Mouse (Mus musculus) stomach, postnatal 0 days (tissue): ENCODE measurements around the gene Tbc1d14. TPM values are rescaled to one million over a fixed set of nuclear protein-coding genes. Genes with fewer than 3 reads are reported as not detected.
A peak's percentile ranks its signal among the peaks of the same experiment; 100 is the strongest.

ENCODE experiments used
- ATAC-seq: fragments of 200-750 bp; cut with Nextera tagmentation; 2 replicates; pipeline ENCODE4 v1.8.0; 2017; ENCODE audit not compliant: low FRiP score, low TSS enrichment
- DNase-seq: peaks from one replicate; pipeline ENCODE4 v3.0.0-alpha.2; 2016; ENCODE audit warnings: low spot score
- H3K27ac ChIP-seq: fragments of 300-500 bp; sonication (generic); replicated peaks from 2 replicates; pipeline ENCODE4 v1.5.1; 2014; ENCODE audit warnings: mild to moderate bottlenecking, control low read depth
- H3K27me3 ChIP-seq: fragments of 300-500 bp; sonication (generic); 2 replicates; pipeline ENCODE4 v1.6.1; 2014; ENCODE audit warnings: low read length; ENCODE audit not compliant: control insufficient read depth, insufficient read depth
- H3K36me3 ChIP-seq: fragments of 300-500 bp; sonication (generic); 2 replicates; pipeline ENCODE4 v1.6.1; 2014; ENCODE audit warnings: low read length, mixed read lengths; ENCODE audit not compliant: control insufficient read depth, insufficient read depth
- H3K4me1 ChIP-seq: fragments of 300-500 bp; sonication (generic); replicated peaks from 2 replicates; pipeline ENCODE4 v1.6.1; 2014; ENCODE audit warnings: antibody characterized with exemption; ENCODE audit not compliant: control insufficient read depth, insufficient read depth
- H3K4me2 ChIP-seq: fragments of 300-500 bp; sonication (generic); replicated peaks from 2 replicates; pipeline ENCODE4 v1.6.1; 2014; ENCODE audit warnings: low read depth, mild to moderate bottlenecking, control low read depth, moderate library complexity
- H3K4me3 ChIP-seq: fragments of 300-500 bp; sonication (generic); 2 replicates; pipeline ENCODE4 v1.5.1; 2014; ENCODE audit warnings: low read depth, low read length, control low read depth
- H3K9ac ChIP-seq: fragments of 300-500 bp; sonication (generic); 2 replicates; pipeline ENCODE4 v1.6.1; 2014; ENCODE audit warnings: mild to moderate bottlenecking, low read length, control low read depth, mixed read lengths
- H3K9me3 ChIP-seq: fragments of 300-500 bp; sonication (generic); 2 replicates; pipeline ENCODE4 v1.6.1; 2016; ENCODE audit warnings: low read length; ENCODE audit not compliant: control insufficient read depth
- CTCF ChIP-seq: IDR thresholded peaks from 2 replicates; pipeline ENCODE4 v1.5.1; 2016; ENCODE audit warnings: antibody characterized with exemption, low read depth, mild to moderate bottlenecking, moderate library complexity
- EP300 ChIP-seq: optimal IDR thresholded peaks from 2 replicates; pipeline ENCODE3; 2016; ENCODE audit warnings: antibody characterized with exemption
- WGBS: fragments of 180-500 bp; shearing (Covaris S2); extraction: QIAGEN DNeasy Blood & Tissue Kit; methylation state at CpG from one replicate; pipeline ENCODE4 v1.1.7; 2014; 5-methylcytosine and 5-hydroxymethylcytosine counted together
- polyA plus RNA-seq: library from polyadenylated mRNA; unstranded; fragments of >200 nt; fragmentation: Nextera tagmentation; extraction: Ambion mirVana; gene quantifications from 2 replicates; pipeline ENCODE4 v1.2.1, GENCODE M21; 2015

Tbc1d14 gene
- polyA plus RNA-seq, 1 experiment from 2014 or later, result 22.1 TPM

- ATAC-seq (no peak), DNase-seq (no peak)
- 67% methylated on average over 6 of the region's 6 CpGs for WGBS
- H3K36me3 ChIP-seq, result no peaks in the 10 kb centered on the region
- H3K4me1 ChIP-seq, result no peaks in the 10 kb centered on the region
- no peaks in the 10 kb centered on the region for H3K27me3 ChIP-seq
- TF ChIP-seq EP300, result no peak
- TF ChIP-seq CTCF, result peak; percentile 63
- H3K4me2 ChIP-seq, result no peak overlapping the region
- no peak overlapping the region for H3K4me3 ChIP-seq
- H3K9me3 ChIP-seq, result no peaks in the 10 kb centered on the region
- no peak overlapping the region for H3K9ac ChIP-seq
- no peak overlapping the region for H3K27ac ChIP-seq
Measured at GRCm38 (mm10) chr5:36584299-36584698, 8.8 kb downstream of the Tbc1d14 start.

DNA sequence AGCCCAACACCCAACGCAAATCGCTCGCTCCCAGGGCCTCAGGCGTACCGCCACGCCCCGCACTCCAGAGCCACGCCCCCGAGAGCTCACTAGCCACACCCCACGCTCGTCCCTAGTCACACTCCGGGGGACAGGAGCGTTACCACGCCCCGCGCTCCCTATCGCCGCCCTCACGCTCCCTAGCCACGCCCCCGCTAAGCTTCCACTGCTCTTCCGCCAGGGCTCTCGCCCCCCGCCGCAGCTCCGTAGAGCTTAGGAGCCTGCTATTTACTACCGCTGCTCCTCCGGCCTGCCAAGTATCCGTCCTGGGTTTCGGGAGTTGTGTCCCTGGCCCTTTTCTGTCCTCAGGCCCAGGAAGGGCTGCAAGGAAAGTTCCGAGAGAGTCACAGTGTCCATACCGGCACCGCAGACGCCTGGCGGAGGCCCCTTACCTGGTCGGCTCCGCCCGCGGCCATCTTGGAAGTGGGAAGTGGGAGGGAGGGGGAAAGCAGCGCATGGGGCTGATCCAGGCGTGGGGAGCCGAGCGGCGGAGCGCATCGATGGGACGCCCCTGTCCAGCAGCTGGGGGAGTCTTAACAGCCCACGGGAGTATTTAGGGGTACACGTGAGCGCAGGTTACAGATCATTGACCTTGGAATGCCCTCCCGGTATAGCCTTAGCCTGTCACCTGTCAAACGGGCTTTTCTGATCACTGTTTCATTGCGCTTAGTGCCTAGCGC lies 11.0 kb downstream of the Tbc1d14 start:
- peak overlapping the region; percentile 63 for H3K4me3 ChIP-seq
- H3K27ac ChIP-seq, result peak overlapping the region; percentile 84
- H3K4me2 ChIP-seq, result peak overlapping the region; percentile 99
- H3K9me3 ChIP-seq, result no peaks in the 10 kb centered on the region
- TF ChIP-seq CTCF (peak; percentile 25), EP300 (no peak)
- WGBS, result 2% methylated on average over 44 of the region's 54 CpGs
- no peaks in the 10 kb centered on the region for H3K4me1 ChIP-seq
- H3K36me3 ChIP-seq, result no peaks in the 10 kb centered on the region
- H3K9ac ChIP-seq, result peak overlapping the region; percentile 69
- DNase-seq, result peak; percentile 100
- no peaks in the 10 kb centered on the region for H3K27me3 ChIP-seq
- peak; percentile 98 for ATAC-seq

DNA sequence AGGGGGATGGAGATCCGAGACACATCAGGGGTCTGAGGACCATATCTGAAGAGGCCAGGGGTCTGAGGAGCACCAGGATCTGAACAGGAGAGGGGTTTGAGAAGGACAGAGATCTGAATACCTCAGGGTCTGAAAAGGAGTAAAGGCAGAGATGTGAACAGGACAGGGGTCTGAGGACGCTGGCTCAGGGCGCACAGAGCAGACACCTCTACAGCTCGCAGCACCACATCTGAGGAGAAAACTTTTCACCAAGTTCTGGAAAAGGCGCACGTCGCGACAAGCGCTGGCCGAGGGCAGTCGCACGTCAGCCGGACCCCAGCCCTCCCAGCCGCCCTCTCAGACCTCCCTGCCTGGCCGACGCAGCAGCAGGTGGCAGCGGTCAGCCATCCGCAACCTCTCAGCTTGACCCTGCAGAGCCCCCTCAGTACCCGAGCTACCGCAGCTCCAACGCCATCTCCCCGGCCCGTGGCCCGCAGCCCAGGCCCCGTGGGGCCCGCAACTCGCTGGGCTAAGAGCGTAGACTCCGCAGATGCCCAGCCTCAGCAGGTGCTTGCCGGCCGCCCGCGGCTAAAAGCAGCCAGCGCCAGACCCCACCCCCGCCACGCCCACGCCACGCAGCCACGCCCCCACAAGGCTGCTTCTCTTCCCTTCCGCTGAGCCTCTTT lies 11.7 kb downstream of the Tbc1d14 start:
- Histone ChIP-seq H3K4me1 (no peaks in the 10 kb centered on the region), H3K4me2 (peak overlapping the region; percentile 99), H3K27me3 (no peaks in the 10 kb centered on the region), H3K9me3 (no peaks in the 10 kb centered on the region), H3K4me3 (peak overlapping the region; percentile 63), H3K27ac (peak overlapping the region; percentile 61; the same call in 1 of the 2 replicates), H3K36me3 (no peaks in the 10 kb centered on the region), H3K9ac (peak overlapping the region; percentile 71)
- ATAC-seq, result peak; percentile 1; the same call in 1 of the 2 replicates
- 2% methylated on average over 40 of the region's 40 CpGs for WGBS
- no peak for DNase-seq
- TF ChIP-seq EP300 (no peak), CTCF (no peak)

DNA sequence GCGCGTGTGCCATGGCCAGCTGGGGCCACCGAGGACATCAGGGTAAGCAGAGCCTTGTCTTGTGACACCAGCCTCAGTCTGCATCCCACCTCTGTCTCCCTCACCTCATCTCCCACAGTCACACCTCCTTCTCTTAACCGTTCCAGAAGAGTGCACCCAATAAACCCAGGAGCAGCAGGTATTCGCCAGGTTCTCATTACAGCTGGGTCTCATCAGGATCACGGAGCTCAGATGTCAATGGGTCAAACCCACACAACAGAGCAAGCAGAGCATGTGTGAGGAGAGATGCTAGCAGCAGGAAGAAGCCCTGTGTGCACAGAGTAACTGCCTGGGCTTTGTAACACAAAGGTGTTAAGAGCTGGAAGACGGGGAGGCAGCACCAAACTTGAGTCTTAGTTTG lies 13.1 kb downstream of the Tbc1d14 start:
- 85% methylated on average over 7 of the region's 7 CpGs for WGBS
- Histone ChIP-seq H3K4me1 (peaks cover 6% of the 10 kb centered on the region), H3K4me3 (no peak overlapping the region), H3K27ac (no peak overlapping the region), H3K9ac (no peak overlapping the region), H3K36me3 (no peaks in the 10 kb centered on the region), H3K4me2 (no peak overlapping the region), H3K9me3 (no peaks in the 10 kb centered on the region), H3K27me3 (no peaks in the 10 kb centered on the region)
- DNase-seq (no peak), ATAC-seq (no peak)
- no peak for TF ChIP-seq CTCF

GRCm38 (mm10) chr5:36578982-36579381 lies 14.1 kb downstream of the Tbc1d14 start:
- H3K27me3 ChIP-seq, result no peaks in the 10 kb centered on the region
- no peak overlapping the region for H3K9ac ChIP-seq
- no peak for DNase-seq
- peaks cover 12% of the 10 kb centered on the region for H3K4me1 ChIP-seq
- no peak overlapping the region for H3K27ac ChIP-seq
- no peaks in the 10 kb centered on the region for H3K36me3 ChIP-seq
- no peak overlapping the region for H3K4me2 ChIP-seq
- TF ChIP-seq EP300, result no peak
- no peak for TF ChIP-seq CTCF
- no peaks in the 10 kb centered on the region for H3K9me3 ChIP-seq
- WGBS, result 64% methylated on average over 2 of the region's 2 CpGs
- no peak for ATAC-seq
- no peak overlapping the region for H3K4me3 ChIP-seq

DNA sequence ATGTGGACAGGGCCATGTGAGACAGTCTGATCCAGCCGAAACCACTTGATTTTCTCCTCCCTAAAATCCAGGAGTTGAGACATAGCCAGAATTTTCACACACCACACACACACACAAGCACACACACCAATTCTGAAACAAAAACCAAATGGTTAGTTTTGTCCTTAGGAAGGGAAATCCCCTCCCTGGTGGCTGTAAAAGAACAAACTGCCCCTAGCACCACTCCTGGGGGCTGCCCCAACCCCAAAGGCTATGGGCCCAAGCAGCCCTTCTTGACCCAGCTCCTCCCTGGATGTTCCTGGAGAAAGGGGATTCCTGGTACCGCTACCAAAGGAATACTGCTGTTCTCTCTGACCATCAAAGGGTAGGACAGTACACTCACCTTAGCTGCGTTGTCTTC lies 16.6 kb downstream of the Tbc1d14 start:
- Histone ChIP-seq H3K9me3 (no peaks in the 10 kb centered on the region), H3K27me3 (no peaks in the 10 kb centered on the region), H3K9ac (no peak overlapping the region), H3K4me2 (no peak overlapping the region), H3K27ac (0 out of 2 replicates have a peak overlapping the region, but pooled peaks have one; percentile 2), H3K4me1 (peaks cover 16% of the 10 kb centered on the region), H3K36me3 (no peaks in the 10 kb centered on the region), H3K4me3 (no peak overlapping the region)
- TF ChIP-seq CTCF (no peak), EP300 (no peak)
- no peak for ATAC-seq
- WGBS, result 86% methylated on average over 3 of the region's 3 CpGs
- no peak for DNase-seq
